Mouse (Mus musculus): ENCODE data around the gene Pfpl. TPM values are rescaled to one million over a fixed set of nuclear protein-coding genes. Genes with fewer than 3 reads are reported as not detected.

Pfpl gene
- total RNA-seq (2021), result not detected
- long read RNA-seq, experiment 1, result 0 reads
- long read RNA-seq, experiment 2, result 0 reads

GRCm38 (mm10) chr19:12427605-12428004 is at the start of gene Pfpl:
Gene Pfpl (plus strand): TSS chr19:12427905.
- no peak for DNase-seq
- intact Hi-C loops (cut with DNase I), result no loop called here

- no peak for DNase-seq
- intact Hi-C loops (cut with DNase I), result no loop called here
Measured at GRCm38 (mm10) chr19:12386979-12387378, 40.7 kb upstream of the Pfpl start, which contains the start of gene Olfr1440. Gene Olfr1440 (plus strand): TSS chr19:12387279.

GRCm38 (mm10) chr19:12413737-12414136 is 14.0 kb upstream of the Pfpl start:
- intact Hi-C loops (cut with DNase I), result no loop called here
- no peak for DNase-seq

DNA sequence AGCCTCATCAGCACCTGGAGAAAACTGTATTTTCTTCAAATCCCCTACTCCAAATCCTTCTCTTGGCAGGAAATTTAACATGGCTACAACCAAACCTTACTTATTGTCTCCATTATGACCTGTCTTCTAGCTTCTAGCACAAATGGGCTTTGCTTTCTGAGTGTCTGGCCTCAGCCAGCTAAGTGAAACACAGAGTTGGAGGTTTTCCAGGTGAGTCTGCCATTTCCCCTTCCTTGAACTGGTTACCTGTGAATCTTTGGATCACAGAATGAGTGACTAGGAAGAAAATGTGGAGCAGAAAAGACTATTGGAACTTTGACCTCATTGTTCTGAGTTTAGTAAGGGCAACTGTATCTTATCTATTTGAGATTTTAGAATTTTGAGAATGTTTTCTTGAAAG is 10.3 kb upstream of the Pfpl start, which contains the start of gene Olfr1441:
TSS of gene Olfr1441 (plus strand) at position 73 of the 400 bp plus-strand sequence.
- intact Hi-C loops (cut with DNase I), result no loop called here
- DNase-seq, result no peak

DNA sequence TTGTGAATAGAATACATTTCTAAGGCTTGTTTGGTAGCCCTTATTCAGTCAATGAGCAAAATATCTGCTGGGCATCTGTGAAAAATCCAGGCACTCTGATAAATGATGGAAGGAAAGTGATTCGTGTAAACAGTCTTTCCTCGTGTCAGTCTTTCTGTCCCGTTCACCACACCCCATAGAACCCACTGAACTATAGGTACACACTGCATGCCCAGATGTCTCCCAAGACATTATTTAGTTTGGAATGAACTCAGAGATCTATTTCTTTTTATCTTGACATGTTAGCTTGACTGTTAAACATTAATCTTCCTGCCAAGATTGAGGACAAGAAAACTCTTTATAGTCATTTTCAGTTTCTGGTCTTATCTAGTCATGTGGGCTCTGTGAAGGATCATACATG is 9.4 kb upstream of the Pfpl start:
- DNase-seq, result no peak
- intact Hi-C loops (cut with DNase I), result no loop called here

DNA sequence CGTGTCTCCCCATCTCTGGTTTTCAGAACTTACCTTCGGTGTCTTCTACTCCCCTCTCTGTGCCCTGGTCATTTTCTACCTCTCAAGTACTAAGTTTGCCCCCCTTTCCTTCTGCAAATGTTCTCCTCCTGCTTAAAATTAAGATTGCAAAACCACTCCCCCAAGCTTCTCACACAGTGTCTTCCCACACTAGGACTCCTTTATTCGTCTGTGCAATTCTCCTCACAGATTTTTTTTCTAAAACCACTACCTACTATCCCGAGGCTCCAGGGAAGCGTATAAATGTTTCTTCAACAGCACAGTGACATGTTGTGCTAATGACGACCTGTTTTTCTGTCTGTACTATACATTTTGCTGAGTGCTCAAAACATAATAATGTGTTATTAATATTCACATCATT is 7.2 kb upstream of the Pfpl start:
- intact Hi-C loops (cut with DNase I), result no loop called here
- DNase-seq, result no peak

DNA sequence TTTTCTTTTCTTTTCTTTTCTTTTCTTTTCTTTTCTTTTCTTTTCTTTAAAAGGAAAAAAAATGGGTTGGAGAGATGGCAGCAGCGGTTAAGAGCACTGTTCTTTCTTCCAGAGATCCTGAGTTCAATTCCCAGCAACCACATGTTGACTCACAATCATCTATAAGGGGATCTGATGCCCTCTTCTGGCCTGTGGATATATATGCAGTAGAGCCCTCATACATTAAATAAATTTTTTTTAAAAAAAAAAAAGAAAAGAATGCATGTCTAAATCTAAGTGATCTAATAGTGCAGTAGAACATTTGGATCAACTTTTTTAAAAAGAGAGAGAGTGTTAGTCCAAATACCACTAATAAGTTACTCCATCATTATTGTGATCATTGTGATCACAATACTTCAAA is 6.0 kb upstream of the Pfpl start:
- DNase-seq, result no peak
- intact Hi-C loops (cut with DNase I), result no loop called here

DNA sequence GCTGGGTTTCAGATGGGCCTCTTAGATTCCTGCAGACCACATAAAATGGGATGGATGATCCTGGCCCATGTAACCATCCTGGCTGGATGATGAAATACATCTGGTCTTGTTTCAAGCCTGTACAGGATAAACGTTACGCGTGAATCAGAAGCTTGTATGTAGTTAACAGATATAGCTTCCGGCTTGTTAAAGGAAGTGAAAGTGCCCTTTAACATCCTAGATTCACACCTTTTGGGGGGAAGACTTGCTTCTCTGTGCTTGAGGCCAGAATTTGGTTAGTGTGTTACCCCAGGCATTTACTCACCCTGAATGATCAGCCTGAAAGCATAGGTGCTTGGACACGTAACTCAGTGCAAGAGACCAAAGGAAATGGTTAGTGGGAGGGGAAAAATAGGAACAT is 604 bp upstream of the Pfpl start:
- no peak for DNase-seq

GRCm38 (mm10) chr19:12433033-12433432 is 5.3 kb downstream of the Pfpl start:
- DNase-seq, result peak in 1 of 2 experiments; percentile 17
- intact Hi-C loops (cut with DNase I), result loop anchor here (10.0 kb wide), 2 partner anchors 162 to 298 kb away; partner anchors contain the start of gene Gm4952

More for the DNA sequence above, 604 bp upstream of the Pfpl start:
- intact Hi-C loops (cut with DNase I), result no loop called here

GRCm38 (mm10) chr19:12435011-12435416 is 7.3 kb downstream of the Pfpl start:
- no peak for DNase-seq
- intact Hi-C loops (cut with DNase I), result loop anchor here (10.0 kb wide), 2 partner anchors 160 to 300 kb away; partner anchors contain the start of gene Gm4952

GRCm38 (mm10) chr19:12435750-12436524 is 8.2 kb downstream of the Pfpl start:
- no peak for DNase-seq
- intact Hi-C loops (cut with DNase I), result loop anchor here (10.0 kb wide), 2 partner anchors 159 to 301 kb away; partner anchors contain the start of gene Gm4952

- intact Hi-C loops (cut with DNase I), result loop anchor here (10.0 kb wide), 2 partner anchors 155 to 305 kb away; partner anchors contain the start of gene Gm4952
- no peak for DNase-seq
Measured at GRCm38 (mm10) chr19:12439581-12439980, 11.9 kb downstream of the Pfpl start.

DNA sequence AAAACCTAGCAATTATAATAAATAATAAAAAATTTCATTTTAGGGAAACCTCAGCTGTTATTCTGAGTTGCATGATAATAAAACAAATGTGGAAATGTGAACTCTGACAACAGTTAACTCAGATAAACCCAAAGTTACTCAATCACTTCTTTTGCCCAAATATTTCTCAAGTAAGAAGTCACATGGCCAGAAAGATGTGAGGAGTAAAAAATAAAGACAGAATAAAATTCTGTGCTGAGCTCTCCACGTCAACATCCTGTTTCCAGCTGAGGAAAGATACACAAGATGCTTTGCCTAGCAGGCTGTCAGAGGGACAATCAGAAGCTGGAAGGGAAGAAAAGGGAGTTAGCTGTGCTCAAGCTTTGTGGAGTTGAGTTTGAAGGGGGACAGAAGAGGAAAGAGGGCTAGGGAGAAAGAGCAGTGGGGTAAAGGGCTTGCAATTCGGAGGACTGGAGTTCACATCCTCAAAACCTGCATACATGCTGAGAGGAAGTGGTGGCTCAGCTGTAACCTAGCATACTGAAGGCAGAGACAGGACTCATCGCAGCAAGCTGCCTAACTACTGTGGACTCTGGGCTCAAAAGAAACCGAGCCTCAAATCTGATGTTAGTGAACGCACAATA is 12.5 kb downstream of the Pfpl start:
- intact Hi-C loops (cut with DNase I), result no loop called here
- DNase-seq, result no peak

GRCm38 (mm10) chr19:12442560-12442959 is 14.9 kb downstream of the Pfpl start:
- intact Hi-C loops (cut with DNase I), result no loop called here
- no peak for DNase-seq

- intact Hi-C loops (cut with DNase I), result no loop called here
- DNase-seq, result no peak
Measured at GRCm38 (mm10) chr19:12445014-12445413, 17.3 kb downstream of the Pfpl start.

DNA sequence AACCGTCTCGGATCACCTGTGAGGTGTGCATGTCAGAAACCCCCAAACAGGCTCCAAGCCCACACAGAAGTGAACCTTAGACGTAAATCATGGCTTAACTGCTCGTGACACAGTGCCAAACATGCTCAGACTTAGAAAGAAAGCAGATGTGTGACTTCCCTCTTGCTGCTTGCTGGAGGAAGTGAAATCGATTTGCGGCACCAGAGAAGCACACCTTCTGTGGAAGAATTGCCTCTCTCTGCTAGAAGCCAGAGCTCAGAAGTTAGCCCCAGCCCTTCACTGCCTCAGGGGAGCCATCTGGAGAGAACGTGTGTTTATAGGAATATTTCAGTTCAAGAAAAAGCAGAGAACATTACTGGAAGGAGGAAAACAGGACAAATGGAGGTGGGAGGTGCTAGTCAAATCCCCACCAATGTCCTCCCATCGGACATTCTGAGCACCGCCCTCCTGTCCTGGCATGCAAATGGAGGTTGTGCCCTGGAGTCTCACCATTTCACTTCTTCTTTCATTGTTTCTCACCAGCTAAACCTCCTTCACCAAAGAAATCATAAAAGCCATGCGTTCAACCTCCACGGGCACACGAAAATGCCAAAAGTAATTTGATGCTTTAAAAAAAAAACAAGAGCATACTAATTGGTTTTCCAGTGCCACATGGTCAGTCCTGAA is 29.8 kb downstream of the Pfpl start:
- DNase-seq, result no peak
- intact Hi-C loops (cut with DNase I), result no loop called here

DNA sequence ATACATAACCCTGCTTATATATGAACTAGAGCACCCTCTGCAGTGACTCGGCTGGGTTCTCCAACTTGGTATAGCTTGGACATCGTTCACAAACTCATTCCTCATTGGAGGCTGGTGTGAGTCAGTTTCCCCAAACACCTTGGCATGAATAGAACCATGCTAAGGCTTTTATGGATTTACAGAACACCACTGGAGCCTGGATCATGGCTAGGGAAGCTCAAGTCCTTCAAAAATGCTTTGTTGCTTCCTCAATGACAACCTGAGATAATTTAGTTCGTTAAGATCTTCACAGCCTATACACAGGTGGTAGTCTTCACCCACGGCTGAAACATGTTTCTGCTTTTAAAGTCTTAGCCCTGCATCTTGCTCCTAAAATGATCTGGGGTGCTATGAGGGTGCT is 31.8 kb downstream of the Pfpl start:
- no peak for DNase-seq
- intact Hi-C loops (cut with DNase I), result no loop called here

GRCm38 (mm10) chr19:12460282-12461249 is 32.9 kb downstream of the Pfpl start, which contains the start of gene Mpeg1:
Gene Mpeg1 (plus strand): TSS chr19:12460779.
- no peak for DNase-seq
- intact Hi-C loops (cut with DNase I), result loop anchor here (5.0 kb wide), 1 partner anchor 137 kb away; the partner anchor contains the start of gene Gm4952

- intact Hi-C loops (cut with DNase I), result loop anchor here (5.0 kb wide), 1 partner anchor 134 kb away; the partner anchor contains the start of gene Gm4952
- no peak for DNase-seq
Measured at GRCm38 (mm10) chr19:12462851-12463721, 35.4 kb downstream of the Pfpl start.
